ENCODE assay signal across 16 mouse cellular contexts in genomic region chr11:107778859-107779258, GRCm38 (mm10). TPM values are rescaled to one million over a fixed set of nuclear protein-coding genes. Genes with fewer than 3 reads are reported as not detected.
DNase-seq lines count a peak whose midpoint lies in the region; ATAC-seq lines count a peak whose summit lies in the region.
"Had no signal": no experiment of that assay in that cellular context is flagged by ENCODE, and none has a peak within 500 bp of the region (broad histone marks: within the 10 kb centered on the region; RNA-seq: fewer than 3 reads in every experiment).

No protein-coding gene starts in this region.

- no peaks in the 10 kb centered on the region for H3K27me3 ChIP-seq in midbrain, embryonic 13.5 days
- H3K27me3 ChIP-seq: intestine, embryonic 15.5 days; lung, embryonic 15.5 days had no signal

- peak; percentile 65 for ATAC-seq in midbrain, embryonic 13.5 days
- ATAC-seq: intestine, embryonic 15.5 days had no signal

- H3K4me3 ChIP-seq in midbrain, embryonic 13.5 days (replicated peaks), result no peak overlapping the region
- H3K4me3 ChIP-seq: embryonic facial prominence, embryonic 12.5 days; heart, embryonic 15.5 days; intestine, embryonic 15.5 days; lung, embryonic 15.5 days had no signal

- peak overlapping the region; percentile 80 for H3K27ac ChIP-seq in midbrain, embryonic 13.5 days
- H3K27ac ChIP-seq: embryonic facial prominence, embryonic 12.5 days; heart, embryonic 15.5 days; intestine, embryonic 15.5 days; lung, embryonic 15.5 days had no signal

- DNase-seq in cerebellum, adult 9-11 months, result peak; percentile 26
- no peak for DNase-seq in cerebellum, postnatal 25 days
- DNase-seq in right cerebral cortex, postnatal 10 days (ENCODE audit: low spot score in 2 of 2), result peak; percentile 70 to 78
- DNase-seq in right cerebral cortex, postnatal 25 days, result no peak
- no peak for DNase-seq in ovary, postnatal 36 days (ENCODE audit: low spot score)
- no peak for DNase-seq in urinary bladder, postnatal 14 days (ENCODE audit: low spot score)
- DNase-seq in right cerebral cortex, postnatal 4 days, result no peak
- DNase-seq: adrenal gland, postnatal 25 days; cerebellum, adult 11 months; kidney, postnatal 10 days had no signal

- 20% methylated on average over 9 of the region's 9 CpGs for WGBS in midbrain, embryonic 13.5 days

- no peaks in the 10 kb centered on the region for H3K9me3 ChIP-seq in midbrain, embryonic 13.5 days
- H3K9me3 ChIP-seq: embryonic facial prominence, embryonic 12.5 days; heart, embryonic 15.5 days; intestine, embryonic 15.5 days; lung, embryonic 15.5 days had no signal

- H3K36me3 ChIP-seq in midbrain, embryonic 13.5 days, result 0 out of 2 replicates have a peak, but pooled peaks cover 3% of the 10 kb centered on the region
- H3K36me3 ChIP-seq: embryonic facial prominence, embryonic 12.5 days; heart, embryonic 15.5 days; intestine, embryonic 15.5 days; lung, embryonic 15.5 days had no signal

- no peak overlapping the region for H3K4me2 ChIP-seq in midbrain, embryonic 13.5 days (replicated peaks)
- H3K4me2 ChIP-seq: embryonic facial prominence, embryonic 12.5 days; heart, embryonic 15.5 days; intestine, embryonic 15.5 days; lung, embryonic 15.5 days had no signal

- peaks cover 74% of the 10 kb centered on the region for H3K4me1 ChIP-seq in midbrain, embryonic 13.5 days (replicated peaks)
- H3K4me1 ChIP-seq: heart, embryonic 15.5 days; intestine, embryonic 15.5 days; lung, embryonic 15.5 days had no signal

- H3K9ac ChIP-seq in midbrain, embryonic 13.5 days (replicated peaks), result no peak overlapping the region
- H3K9ac ChIP-seq: embryonic facial prominence, embryonic 12.5 days; heart, embryonic 15.5 days; intestine, embryonic 15.5 days; lung, embryonic 15.5 days had no signal

RNA-seq across cellular contexts. Expression of gene Cacng4, which starts 15.5 kb away (rescaled TPM):
- 40.5 and 41.6 TPM in 2 replicates for polyA plus RNA-seq in midbrain, embryonic 13.5 days (2015; fragmentation: Nextera tagmentation; extraction: Ambion mirVana)
- polyA plus RNA-seq: liver, adult 2 months had no signal

Comparison
In these comparisons a context has a peak if more than half of its experiments do, and no peak if none do; other contexts are left out.
1. DNase-seq: peak in cerebellum, adult 9-11 months (single experiment) and right cerebral cortex, postnatal 10 days (2 of 2); none in cerebellum, postnatal 25 days (0 of 2), right cerebral cortex, postnatal 25 days (single experiment), ovary, postnatal 36 days (single experiment), urinary bladder, postnatal 14 days (single experiment) and right cerebral cortex, postnatal 4 days (single experiment).